Mouse (Mus musculus) T-helper 17 cell (primary cell): ENCODE results near the gene Setd2.

Experiments used
- in situ Hi-C, 2 experiments: fragments of 300-600 bp; cut with MboI, MseI; formaldehyde crosslinking; loops; 1 replicate in 1 of 2; 2 replicates in 1 of 2; pipeline ENCODE4 v1.15.1; 2025; ENCODE audit warnings: high pct_unique_total_duplicates in 2 of 2

Gene Setd2

GRCm38 (mm10) chr9:110532538-110533291, at the start of gene Setd2:
Gene Setd2 (plus strand): TSS chr9:110532597.
- in situ Hi-C loops, result no loop called here

GRCm38 (mm10) chr9:110488841-110489240, 43.6 kb upstream of the Setd2 start:
- in situ Hi-C loops, result no loop called here

GRCm38 (mm10) chr9:110490913-110491312, 41.5 kb upstream of the Setd2 start:
- in situ Hi-C loops, result no loop called here

GRCm38 (mm10) chr9:110525737-110526136, 6.7 kb upstream of the Setd2 start:
- in situ Hi-C loops, result no loop called here

- in situ Hi-C loops, result no loop called here
Measured at GRCm38 (mm10) chr9:110529002-110529737, 3.2 kb upstream of the Setd2 start.

- in situ Hi-C loops, result no loop called here
Measured at GRCm38 (mm10) chr9:110530650-110531049, 1.7 kb upstream of the Setd2 start.

GRCm38 (mm10) chr9:110531151-110531791, 1.1 kb upstream of the Setd2 start:
- in situ Hi-C loops, result no loop called here

- in situ Hi-C loops, result no loop called here
Measured at GRCm38 (mm10) chr9:110531914-110532489, 395 bp upstream of the Setd2 start.

- in situ Hi-C loops, result no loop called here
Measured at GRCm38 (mm10) chr9:110533645-110534044, 1.2 kb downstream of the Setd2 start.

GRCm38 (mm10) chr9:110535114-110535513, 2.7 kb downstream of the Setd2 start:
- in situ Hi-C loops, result no loop called here

GRCm38 (mm10) chr9:110536636-110537035, 4.2 kb downstream of the Setd2 start:
- in situ Hi-C loops, result no loop called here

GRCm38 (mm10) chr9:110538511-110538910, 6.1 kb downstream of the Setd2 start:
- in situ Hi-C loops, result no loop called here

- in situ Hi-C loops, result no loop called here
Measured at GRCm38 (mm10) chr9:110541988-110542387, 9.6 kb downstream of the Setd2 start.

GRCm38 (mm10) chr9:110548261-110548660, 15.9 kb downstream of the Setd2 start:
- in situ Hi-C loops, result no loop called here

GRCm38 (mm10) chr9:110568309-110568708, 35.9 kb downstream of the Setd2 start:
- in situ Hi-C loops, result loop anchor here in 1 of 2 experiments (10.0 kb wide), 1 partner anchor 654 kb away; no protein-coding TSS in a partner anchor

- in situ Hi-C loops, result no loop called here
Measured at GRCm38 (mm10) chr9:110582161-110582560, 49.8 kb downstream of the Setd2 start.

GRCm38 (mm10) chr9:110583521-110583920, 51.1 kb downstream of the Setd2 start:
- in situ Hi-C loops, result no loop called here

GRCm38 (mm10) chr9:110611471-110611870, 79.1 kb downstream of the Setd2 start:
- in situ Hi-C loops, result loop anchor here in 1 of 2 experiments (25.0 kb wide), 1 partner anchor 174 kb away; no protein-coding TSS in a partner anchor

- in situ Hi-C loops, result loop anchor here in 1 of 2 experiments (25.0 kb wide), 1 partner anchor 180 kb away; no protein-coding TSS in a partner anchor
Measured at GRCm38 (mm10) chr9:110617081-110617480, 84.7 kb downstream of the Setd2 start.

- in situ Hi-C loops, result loop anchor here in 1 of 2 experiments (25.0 kb wide), 1 partner anchor 183 kb away; no protein-coding TSS in a partner anchor
Measured at GRCm38 (mm10) chr9:110620180-110620579, 87.8 kb downstream of the Setd2 start.

GRCm38 (mm10) chr9:110620685-110621084, 88.3 kb downstream of the Setd2 start:
- in situ Hi-C loops, result loop anchor here in 1 of 2 experiments (25.0 kb wide), 1 partner anchor 183 kb away; no protein-coding TSS in a partner anchor
